Mouse (Mus musculus) left cerebral cortex, adult 9 months (tissue): ENCODE data around the gene Tmem252.
A peak's percentile ranks its signal among the peaks of the same experiment; 100 is the strongest.
"Not testable (repeated sequence)": the region's sequence is repeated elsewhere in the genome, so short reads cannot be mapped to it uniquely, and the experiment has no call there.

Experiments used
- DNase-seq, 2 experiments: peaks; one replicate each; pipeline ENCODE4 v3.0.0; 2022; ENCODE audit warnings: low spot score in 2 of 2

Gene Tmem252

GRCm38 (mm10) chr19:24677242-24677984, 3.6 kb downstream of the Tmem252 start:
- DNase-seq = peak in 1 of 2 experiments; percentile 35

GRCm38 (mm10) chr19:24683016-24683720, 9.4 kb downstream of the Tmem252 start:
- no peak for DNase-seq

- no peak for DNase-seq
Observed at GRCm38 (mm10) chr19:24686411-24686810, 12.6 kb downstream of the Tmem252 start.

GRCm38 (mm10) chr19:24688327-24688726, 14.5 kb downstream of the Tmem252 start:
- no peak for DNase-seq

GRCm38 (mm10) chr19:24689531-24689930, 15.7 kb downstream of the Tmem252 start:
- DNase-seq = no peak

GRCm38 (mm10) chr19:24692691-24693090, 18.9 kb downstream of the Tmem252 start:
- no peak for DNase-seq

GRCm38 (mm10) chr19:24697946-24698345, 24.1 kb downstream of the Tmem252 start:
- no peak for DNase-seq

GRCm38 (mm10) chr19:24698651-24699050, 24.8 kb downstream of the Tmem252 start:
- DNase-seq = no peak

GRCm38 (mm10) chr19:24699196-24699595, 25.4 kb downstream of the Tmem252 start:
- DNase-seq = no peak

GRCm38 (mm10) chr19:24699910-24700309, 26.1 kb downstream of the Tmem252 start:
- DNase-seq = no peak

GRCm38 (mm10) chr19:24700664-24701063, 26.9 kb downstream of the Tmem252 start:
- no peak for DNase-seq

- DNase-seq = no peak
Observed at GRCm38 (mm10) chr19:24701716-24702115, 27.9 kb downstream of the Tmem252 start.

GRCm38 (mm10) chr19:24703168-24703567, 29.4 kb downstream of the Tmem252 start:
- DNase-seq = not testable (repeated sequence)

- DNase-seq = no peak
Observed at GRCm38 (mm10) chr19:24703680-24704079, 29.9 kb downstream of the Tmem252 start.

GRCm38 (mm10) chr19:24704326-24704725, 30.5 kb downstream of the Tmem252 start:
- no peak for DNase-seq

- no peak for DNase-seq
Observed at GRCm38 (mm10) chr19:24705395-24705794, 31.6 kb downstream of the Tmem252 start.

GRCm38 (mm10) chr19:24707071-24707906, 33.5 kb downstream of the Tmem252 start:
- no peak for DNase-seq

GRCm38 (mm10) chr19:24708032-24708431, 34.2 kb downstream of the Tmem252 start:
- no peak for DNase-seq

GRCm38 (mm10) chr19:24716303-24717097, 42.7 kb downstream of the Tmem252 start:
- peak in 1 of 2 experiments; percentile 64 for DNase-seq

GRCm38 (mm10) chr19:24718021-24718420, 44.2 kb downstream of the Tmem252 start:
- DNase-seq = no peak

- DNase-seq = no peak
Observed at GRCm38 (mm10) chr19:24719504-24719903, 45.7 kb downstream of the Tmem252 start.
